Mouse (Mus musculus) right cerebral cortex, adult 2 months (tissue): ENCODE measurements at regions not wholly inside any gene's neighbourhood (a gene's known extent, or its start where the extent isn't known, plus 50 kb on each side); places are given as distances from the start of the nearest gene placed in this dataset.

Experiments used
- DNase-seq, 2 experiments: peaks; one replicate each; pipeline ENCODE4 v3.0.0; 2021 to 2022; ENCODE audit warnings: low spot score in 2 of 2

GRCm38 (mm10) chr2:172699654-172700053 is 150.3 kb downstream of the Tfap2c start:
- no peak for DNase-seq

GRCm38 (mm10) chr2:172710641-172711040 is 161.2 kb downstream of the Tfap2c start:
- no peak for DNase-seq

GRCm38 (mm10) chr2:172726701-172727100 is 177.3 kb downstream of the Tfap2c start:
- no peak for DNase-seq

- no peak for DNase-seq
These were observed 178.2 kb downstream of the Tfap2c start for GRCm38 (mm10) chr2:172727576-172727975.

GRCm38 (mm10) chr2:172728240-172728821 is 178.9 kb downstream of the Tfap2c start:
- DNase-seq = no peak

GRCm38 (mm10) chr2:172729151-172729550 is 179.8 kb downstream of the Tfap2c start:
- no peak for DNase-seq

- DNase-seq = no peak
These were observed 180.3 kb downstream of the Tfap2c start for GRCm38 (mm10) chr2:172729741-172730140.

GRCm38 (mm10) chr2:172731408-172731807 is 182.0 kb downstream of the Tfap2c start:
- DNase-seq = peak; percentile 11 to 18

- no peak for DNase-seq
These were observed 183.2 kb downstream of the Tfap2c start for GRCm38 (mm10) chr2:172732453-172733210.

- no peak for DNase-seq
These were observed 184.1 kb downstream of the Tfap2c start for GRCm38 (mm10) chr2:172733403-172733995.

GRCm38 (mm10) chr2:172735621-172736020 is 186.2 kb downstream of the Tfap2c start:
- no peak for DNase-seq

- DNase-seq = no peak
These were observed 189.7 kb downstream of the Tfap2c start for GRCm38 (mm10) chr2:172739041-172739491.

- DNase-seq = no peak
These were observed 190.1 kb downstream of the Tfap2c start for GRCm38 (mm10) chr2:172739529-172739928.

GRCm38 (mm10) chr2:172751364-172751763 is 188.8 kb downstream of the Bmp7 start:
- no peak for DNase-seq

- DNase-seq = no peak
These were observed 184.2 kb downstream of the Bmp7 start for GRCm38 (mm10) chr2:172755686-172756471.

- peak; percentile 36 to 43 for DNase-seq
These were observed 183.7 kb downstream of the Bmp7 start for GRCm38 (mm10) chr2:172756472-172756860.

- peak; percentile 55 to 57 for DNase-seq
These were observed 181.6 kb downstream of the Bmp7 start for GRCm38 (mm10) chr2:172758497-172758896.

GRCm38 (mm10) chr2:172765260-172765659 is 174.9 kb downstream of the Bmp7 start:
- DNase-seq = no peak

- DNase-seq = no peak
These were observed 173.7 kb downstream of the Bmp7 start for GRCm38 (mm10) chr2:172766403-172766802.

GRCm38 (mm10) chr2:172768756-172769155 is 171.4 kb downstream of the Bmp7 start:
- DNase-seq = no peak

GRCm38 (mm10) chr2:172770061-172770460 is 170.1 kb downstream of the Bmp7 start:
- DNase-seq = no peak

- DNase-seq = no peak
These were observed 169.5 kb downstream of the Bmp7 start for GRCm38 (mm10) chr2:172770606-172771005.
